Mouse (Mus musculus): Measurements from ENCODE around the gene Ccdc12.

- TF ChIP-seq CTCF (IDR thresholded peaks at IDR 0.05; ENCODE audit: insufficient read depth, low read length) (no peak), POLR2A (IDR thresholded peaks at IDR 0.05; ENCODE audit: borderline replicate concordance, extremely low read depth, low read depth, low read length) (no peak)
Measured at GRCm38 (mm10) chr9:110685591-110685990, 29.3 kb downstream of the Ccdc12 start.

All from lung, adult 2 months (tissue).